Mouse (Mus musculus): ENCODE measurements at regions not wholly inside any gene's neighbourhood (a gene's known extent, or its start where the extent isn't known, plus 50 kb on each side); places are given as distances from the start of the nearest gene placed in this dataset.

DNA sequence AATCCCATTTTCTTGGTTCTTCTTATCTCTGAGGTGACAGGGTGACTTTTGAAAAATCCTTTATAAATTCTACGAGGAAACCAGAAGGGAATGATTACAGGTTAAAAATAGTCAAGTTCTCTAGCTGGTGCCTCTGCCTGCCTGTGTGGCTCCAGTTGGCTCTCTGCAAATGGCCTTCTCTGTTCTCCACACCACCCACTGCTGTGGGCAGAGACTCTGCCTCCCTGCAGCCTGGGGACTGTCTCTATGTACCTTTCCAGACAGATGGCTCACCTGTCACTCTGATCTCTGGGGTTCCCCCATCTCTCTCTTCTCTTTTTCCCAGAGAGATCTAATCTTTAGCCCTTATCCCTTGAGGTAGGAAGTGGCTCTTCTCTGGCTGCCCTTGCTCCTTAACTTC is 302.2 kb upstream of the Myt1l start:
- DNase-seq = no peak

DNA sequence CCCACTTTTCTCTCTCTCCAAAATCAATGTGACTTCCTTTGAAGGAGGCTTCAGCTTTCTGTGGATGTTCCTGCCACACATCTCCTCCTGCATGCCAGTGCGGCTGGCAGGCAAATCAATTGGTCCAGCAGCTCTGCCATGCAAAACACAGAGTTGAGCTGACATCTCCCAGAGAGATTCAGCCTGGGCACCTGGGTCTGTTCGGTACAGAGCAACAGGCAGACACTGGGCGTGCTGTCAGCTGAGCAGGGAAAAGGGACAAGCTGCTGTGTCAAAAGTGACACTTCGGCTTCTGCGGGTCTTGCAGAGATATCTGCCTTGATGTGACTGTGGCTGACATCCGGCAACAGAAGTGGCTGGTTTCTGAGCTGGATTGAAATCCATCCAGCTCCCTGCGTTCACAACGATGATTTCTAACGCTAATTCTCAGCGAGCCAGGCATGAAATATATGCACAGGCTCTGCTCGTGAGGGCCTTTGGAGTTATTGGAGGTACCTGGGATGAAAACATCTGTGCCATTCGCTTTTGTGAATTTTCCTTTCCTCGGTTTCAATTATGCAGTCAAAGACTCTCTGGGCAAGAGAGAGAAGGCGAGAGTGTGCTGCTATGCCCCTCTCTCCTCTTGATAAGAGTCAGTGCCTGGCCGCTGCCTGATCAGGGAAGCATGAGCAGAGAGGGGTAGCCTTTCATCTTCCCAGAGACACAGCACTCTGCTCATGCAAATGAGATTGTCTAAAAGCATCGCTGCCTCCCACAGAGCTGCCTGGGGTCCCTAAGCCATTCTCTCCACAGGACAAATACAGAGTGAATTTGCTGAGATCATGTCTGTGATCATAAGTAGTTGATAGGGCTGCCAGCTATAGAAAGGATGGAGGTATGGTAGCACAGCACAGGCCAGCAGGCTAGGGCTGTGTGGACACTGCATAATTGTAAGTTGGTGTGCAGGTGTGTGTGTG is 295.4 kb upstream of the Myt1l start:
- DNase-seq = no peak

DNA sequence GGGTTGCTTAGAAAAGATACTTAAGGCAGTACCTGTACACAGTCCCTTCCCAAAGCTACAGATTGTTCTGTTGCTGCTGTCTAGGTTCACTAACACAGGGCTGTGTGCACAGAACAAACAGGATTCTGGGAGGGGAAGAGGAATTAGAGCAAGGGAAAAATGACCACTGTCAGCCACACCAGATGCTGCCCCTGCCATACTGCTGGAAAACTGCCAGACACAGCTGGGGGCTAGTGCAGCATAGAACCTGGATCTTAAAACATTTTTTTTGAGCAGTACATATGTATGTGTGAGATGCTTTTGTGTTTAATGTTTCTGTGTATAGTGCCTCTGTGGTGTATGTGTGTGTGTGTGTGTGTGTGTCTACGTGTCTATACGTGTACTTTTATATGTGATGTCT is 291.7 kb upstream of the Myt1l start:
- no peak for DNase-seq

DNA sequence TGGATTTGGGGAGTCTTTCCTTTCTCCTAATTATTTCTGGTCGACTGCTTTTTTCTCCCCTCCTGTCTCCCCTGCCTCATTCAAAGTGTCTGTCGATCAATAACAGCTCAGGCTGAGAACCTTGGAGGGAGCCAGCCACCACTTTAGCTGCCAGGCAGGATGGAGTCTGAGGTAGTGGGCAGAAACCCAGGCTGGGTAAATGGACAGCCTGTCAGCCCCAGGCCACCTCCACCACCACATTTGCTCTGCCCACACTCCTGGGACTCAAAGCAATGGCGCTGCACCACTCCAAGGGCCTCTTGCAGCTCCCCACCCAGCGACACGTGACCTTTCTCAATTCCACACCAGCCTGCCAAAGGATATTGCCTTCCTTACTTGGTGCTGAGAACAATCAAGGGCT is 290.7 kb upstream of the Myt1l start:
- no peak for DNase-seq

DNA sequence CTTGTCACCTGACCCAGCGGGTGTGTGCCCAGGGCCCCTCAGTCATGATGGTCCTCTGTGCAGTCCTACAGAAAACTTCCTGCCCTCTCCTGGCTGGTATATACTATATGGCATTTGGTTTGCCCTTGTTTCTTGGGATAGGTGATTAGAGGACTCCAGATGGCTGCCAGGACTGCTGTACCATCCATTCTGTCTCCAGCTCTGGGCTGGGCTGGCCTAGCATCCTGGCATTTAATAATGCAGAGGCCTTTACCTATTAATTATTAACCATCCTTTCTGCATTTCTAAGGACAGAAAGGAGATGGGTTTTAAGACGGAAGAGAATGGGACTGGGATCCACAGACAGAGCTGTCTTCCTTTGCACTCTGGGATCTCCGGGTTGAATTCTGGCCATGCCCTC is 288.7 kb upstream of the Myt1l start:
- DNase-seq = no peak

DNA sequence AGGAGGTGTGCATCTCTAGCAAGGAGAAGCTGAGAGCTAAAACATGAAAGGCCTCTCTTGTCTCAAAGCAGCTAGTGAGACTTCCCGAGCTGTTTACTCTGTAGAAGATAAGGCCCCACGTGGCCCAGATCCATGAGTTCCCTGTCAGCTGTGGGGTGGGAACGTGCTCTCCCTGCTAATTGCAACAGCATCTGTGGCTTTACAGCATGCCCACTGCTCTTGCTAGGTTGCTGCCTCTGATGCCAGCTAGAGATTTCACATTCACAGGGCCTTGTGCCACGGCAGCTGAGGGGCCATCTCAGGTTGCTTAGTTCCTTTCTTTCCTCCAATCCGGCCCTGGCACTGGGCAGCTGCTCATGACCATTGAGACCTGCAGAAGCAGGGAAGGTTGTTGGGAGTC is 288.2 kb upstream of the Myt1l start:
- DNase-seq = no peak

DNA sequence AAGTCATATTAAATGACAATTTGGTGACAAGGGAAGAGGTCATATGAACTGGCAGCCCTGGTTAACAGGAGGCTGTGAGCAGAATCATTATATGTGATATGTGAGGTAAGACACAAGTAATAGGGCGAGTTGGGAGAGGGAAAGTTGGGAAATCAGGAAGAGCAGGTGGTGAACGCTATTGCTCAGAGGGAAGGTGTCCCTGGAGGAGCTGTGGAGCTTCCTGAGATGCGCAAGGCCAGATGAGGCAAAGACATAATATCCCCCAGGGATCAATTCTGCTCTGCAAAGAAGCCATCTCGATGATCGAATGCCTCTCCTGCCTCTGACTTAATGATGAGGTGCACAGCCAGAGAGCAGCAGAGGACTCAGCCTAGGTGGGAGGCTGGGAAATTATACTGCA is 285.1 kb upstream of the Myt1l start:
- no peak for DNase-seq

DNA sequence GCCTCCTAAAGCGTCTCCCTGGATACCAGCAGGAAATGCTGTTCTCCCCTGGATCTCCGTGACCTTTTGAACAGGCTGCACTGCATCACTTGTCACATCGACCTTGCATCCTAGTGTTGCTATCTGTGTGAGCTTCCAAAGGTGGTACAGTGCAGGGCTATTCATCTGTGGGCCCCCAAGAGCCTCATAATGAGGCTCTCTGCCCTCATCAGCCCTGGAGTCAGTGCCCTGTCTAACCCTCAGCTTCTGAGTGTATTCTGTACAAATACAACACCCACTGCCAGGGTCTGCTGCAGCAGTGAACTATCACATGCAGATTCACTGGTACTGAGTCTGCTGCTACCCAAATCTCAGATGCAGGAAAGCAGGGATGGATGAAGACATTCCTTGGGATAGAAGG is 282.1 kb upstream of the Myt1l start:
- DNase-seq = no peak

DNA sequence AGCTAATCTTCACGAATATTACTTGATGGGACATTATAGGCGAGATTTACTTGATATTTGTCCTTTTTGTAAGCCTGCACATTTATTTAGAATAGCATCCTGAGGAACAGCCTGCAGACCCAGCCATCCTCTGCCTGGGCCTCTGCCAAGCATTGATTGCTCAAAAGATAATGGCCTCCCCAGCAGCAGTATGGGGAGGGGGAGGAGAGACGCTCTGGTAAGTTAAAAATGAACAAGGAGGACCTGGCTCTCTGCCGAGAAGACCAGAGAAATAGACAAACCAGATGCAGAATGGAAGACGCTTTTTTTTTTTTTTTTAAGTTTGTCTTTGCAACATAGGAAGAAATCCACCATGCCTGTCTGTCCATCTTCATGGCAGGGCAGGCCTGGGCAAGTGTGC is 280.8 kb upstream of the Myt1l start:
- DNase-seq = no peak

DNA sequence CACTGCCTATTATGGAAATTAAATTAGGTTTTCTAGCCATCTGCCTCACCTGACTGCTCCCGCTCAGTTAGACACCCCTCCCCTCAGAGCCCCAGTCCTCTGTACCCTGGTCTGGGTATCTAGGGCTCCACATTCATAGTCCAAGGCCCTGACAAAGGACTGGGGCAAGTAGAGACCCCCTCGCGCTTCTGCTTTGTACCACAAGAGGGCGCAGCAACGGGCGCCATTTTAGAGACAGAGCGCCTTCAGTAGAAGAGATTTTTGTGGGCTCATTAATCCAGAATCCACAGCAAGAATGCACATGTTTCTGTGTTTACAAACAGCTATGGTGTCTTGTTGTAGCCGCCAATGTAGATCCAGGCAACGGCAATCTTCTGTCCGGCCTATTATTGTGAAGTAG is 279.7 kb upstream of the Myt1l start:
- no peak for DNase-seq

DNA sequence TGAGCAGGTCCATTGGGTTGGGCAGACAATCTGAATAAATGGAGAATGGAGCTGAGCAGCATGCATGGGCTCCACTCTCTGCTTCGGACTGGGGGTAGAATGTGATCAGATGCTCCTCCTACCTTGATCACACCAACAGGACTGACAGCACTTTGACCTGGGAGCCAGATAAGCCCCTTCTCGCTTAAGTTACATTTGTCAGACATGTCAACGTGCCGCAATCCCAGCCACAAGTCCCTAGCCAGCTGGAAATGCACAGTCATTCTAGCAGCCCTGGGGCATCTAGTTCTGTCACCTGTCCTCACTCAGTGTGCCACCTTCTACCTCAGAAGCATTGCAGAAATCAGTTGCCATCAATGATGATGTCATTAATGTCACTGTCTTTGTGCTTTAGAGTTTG is 272.1 kb upstream of the Myt1l start:
- DNase-seq = no peak

DNA sequence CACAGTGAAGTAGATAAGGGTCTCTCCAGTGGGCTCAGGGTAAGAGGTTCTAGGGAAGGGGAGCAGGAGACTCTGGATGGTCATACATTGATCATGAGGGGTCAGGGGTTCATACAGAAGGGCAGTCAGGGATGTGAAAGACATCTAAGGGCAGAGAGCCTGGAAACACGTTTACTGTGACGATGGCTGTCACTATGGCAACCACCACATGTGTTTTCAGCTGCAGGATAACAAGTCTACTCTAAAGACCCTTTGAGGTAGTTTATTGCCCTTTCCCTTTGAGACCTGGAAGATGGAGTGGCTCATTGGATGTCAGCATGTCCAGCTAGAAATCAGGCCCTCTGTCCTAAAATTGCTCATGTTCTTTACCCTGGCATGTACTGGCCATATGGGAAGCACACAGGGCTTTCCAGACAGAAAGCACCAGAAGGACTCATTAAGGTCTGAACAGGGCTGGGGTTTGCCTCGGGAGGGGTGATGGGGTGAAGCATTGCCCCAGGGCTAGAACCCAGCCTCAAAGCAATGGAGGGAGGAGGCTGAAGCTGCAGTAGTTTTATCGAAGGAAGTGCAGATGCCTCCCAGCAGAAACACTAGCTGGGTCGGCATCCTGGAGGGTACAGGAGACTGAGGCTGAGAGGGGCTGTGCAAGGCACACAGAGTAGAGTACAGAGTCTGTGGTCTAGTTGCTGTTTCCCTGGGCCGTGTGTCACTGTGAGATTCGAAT is 271.0 kb upstream of the Myt1l start:
- DNase-seq = no peak

DNA sequence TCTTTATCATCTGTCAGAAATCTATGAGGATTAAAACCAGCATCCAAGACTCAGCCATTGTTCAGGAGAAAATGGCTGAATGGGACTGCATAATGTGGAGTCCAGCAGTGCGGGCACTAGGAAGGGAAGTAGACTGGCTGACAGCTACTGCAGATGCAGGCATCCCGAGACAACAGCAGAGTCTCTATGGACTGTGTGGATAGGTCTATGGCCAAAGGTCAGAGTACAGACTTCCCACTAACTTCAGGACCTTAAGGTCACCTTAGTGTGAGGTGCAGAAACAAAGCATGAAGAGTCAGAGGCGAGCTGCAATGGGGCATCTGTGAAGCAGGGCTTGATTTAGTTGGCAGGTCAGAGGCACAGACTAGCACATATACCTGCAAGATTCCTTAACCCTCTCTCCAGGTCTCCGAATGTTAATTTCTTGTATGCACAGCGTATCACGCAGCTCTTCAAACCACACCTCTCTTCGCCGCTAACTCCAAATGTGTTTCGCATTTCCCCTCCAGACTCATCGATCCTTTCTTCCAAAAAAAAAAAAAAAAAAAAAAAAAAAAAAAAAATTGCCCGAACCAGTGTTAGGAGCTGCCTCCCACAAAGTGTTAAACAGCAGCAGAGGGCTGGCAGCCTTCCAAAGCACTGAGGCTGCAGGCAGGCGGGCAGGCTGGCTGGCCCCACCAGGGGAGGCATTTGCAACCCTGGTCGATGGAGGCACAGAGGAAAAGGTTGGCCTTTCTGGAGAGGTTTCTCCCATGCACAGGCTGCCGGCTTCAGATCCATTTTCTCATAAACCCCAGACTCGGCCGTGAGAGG is 270.2 kb upstream of the Myt1l start:
- DNase-seq = no peak

DNA sequence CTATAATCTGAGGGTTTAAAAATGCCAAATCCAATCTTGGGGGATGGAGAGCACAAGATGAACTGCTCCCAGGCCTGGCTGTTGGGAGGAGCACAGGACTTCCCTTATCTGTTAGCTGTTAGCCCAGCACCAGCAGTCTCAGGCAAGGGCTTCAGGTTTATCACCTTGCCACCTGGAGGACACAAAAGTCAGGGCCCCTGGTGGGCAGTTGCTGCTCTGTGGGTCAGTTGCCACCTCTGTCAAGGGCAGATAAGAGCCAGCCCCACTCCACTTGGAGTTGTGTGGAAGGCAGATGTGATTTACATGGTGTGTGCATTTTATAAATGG is 269.7 kb upstream of the Myt1l start:
- DNase-seq = no peak

DNA sequence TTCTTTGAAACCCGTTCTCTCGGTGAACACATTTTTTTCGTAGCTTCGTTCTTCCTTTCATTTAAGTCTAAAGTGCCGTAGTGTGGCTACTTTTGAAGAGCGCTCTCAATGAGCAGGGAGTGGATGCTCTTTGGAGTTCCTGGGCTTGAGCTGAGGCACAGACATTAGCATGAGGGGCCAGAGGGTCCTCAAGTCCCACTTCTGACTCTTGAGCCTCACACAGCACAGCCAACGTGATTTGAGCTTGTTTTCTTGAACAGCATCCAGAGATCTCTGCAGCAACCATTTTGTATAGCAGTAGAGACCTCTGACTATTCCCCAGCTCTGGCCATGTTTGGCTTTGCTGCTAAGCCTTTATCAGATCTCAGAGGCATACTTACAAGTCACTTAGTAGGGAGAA is 269.2 kb upstream of the Myt1l start:
- DNase-seq = no peak

DNA sequence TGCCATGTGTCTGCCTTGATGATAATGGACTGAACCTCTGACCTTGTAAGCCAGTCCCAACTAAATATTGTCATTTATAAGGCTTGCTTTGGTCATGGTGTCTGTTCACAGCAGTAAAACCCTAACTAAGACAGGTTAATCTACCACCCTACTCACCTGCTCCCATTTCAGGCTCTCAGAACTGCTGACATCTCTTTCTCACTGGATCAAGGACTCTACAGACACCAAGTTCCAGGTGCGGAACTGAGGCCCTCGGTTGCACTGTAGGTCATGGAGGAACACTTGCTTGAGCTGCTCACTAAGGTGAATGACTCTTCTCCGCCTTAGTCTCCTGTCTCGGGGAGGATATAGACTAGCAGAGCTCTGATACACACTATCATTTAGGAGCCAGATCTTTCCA is 254.0 kb upstream of the Myt1l start:
- DNase-seq = no peak

DNA sequence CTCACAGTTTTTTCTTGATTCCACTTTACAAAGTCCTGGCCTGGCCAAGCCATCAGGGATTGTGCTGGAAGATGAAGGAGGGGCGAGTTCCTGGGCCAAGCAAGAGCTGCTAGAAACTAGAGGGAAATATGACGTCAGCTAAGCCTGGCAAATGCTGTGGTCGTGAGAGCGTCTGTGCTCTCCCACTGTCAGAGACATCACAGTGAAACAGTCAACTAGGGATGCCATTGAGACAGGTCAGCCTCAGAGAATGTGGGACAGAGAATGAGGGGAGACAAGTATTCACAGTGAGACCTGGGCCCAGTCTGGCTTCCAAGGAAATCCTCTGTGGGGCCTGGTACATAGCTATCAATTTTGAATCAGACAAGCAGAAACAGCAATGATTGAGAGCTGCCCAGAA is 252.5 kb upstream of the Myt1l start:
- DNase-seq = no peak

DNA sequence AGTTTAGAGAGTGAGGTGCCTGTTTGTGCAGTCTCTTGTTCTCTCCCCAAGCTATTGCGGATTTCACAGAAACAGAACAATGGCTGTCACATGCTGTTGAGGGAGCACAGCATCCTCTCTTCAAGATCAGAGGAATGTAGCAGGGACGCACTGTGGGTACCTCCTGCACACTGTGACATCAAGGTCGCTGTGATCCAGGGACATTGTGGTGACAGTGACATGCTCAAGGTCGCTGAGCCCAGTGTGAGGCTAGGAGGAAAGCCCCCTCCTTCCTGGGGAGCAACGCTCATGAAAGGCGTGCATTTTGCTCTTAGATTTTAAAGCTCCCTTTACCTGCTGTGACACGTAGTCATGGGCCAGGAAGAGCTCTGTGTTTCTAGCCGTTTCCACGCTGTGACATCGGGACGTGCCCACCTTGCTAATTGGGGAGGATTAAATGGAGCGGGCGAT is 248.5 kb upstream of the Myt1l start:
- DNase-seq = no peak

DNA sequence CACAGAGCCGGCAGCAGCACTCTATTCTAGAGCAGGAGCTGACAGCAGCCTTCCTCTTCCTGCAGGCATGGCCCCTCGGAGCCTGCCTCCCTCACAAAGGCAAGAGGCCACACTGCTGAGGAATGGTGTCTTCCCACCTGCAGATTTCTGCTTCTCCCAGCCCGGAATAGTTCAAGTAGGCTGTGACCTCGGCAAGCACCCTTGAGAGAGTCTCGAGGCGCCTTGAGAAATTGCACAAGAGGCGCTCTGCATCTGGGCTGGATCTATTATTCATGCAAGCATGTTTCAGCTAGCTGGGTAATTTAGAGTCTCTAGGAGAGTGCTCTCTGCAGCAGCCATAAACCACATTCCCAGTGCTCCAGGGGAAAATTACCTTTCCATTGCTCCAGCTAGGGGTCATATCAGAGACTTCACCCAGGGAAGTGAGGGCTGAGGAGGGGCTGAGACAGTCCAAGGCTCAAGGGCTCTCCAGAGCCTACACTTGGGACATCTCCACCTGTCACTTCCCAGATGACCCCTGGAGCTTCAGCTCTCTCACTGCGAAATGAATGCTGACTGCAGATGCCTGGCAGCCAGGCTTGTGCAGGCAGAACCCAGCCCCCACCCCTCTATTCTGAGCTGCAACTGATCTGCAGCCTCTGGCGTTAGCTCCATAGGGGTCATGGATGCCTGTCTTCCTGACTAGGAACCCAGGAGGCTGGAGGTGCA is 247.9 kb upstream of the Myt1l start:
- DNase-seq = no peak

DNA sequence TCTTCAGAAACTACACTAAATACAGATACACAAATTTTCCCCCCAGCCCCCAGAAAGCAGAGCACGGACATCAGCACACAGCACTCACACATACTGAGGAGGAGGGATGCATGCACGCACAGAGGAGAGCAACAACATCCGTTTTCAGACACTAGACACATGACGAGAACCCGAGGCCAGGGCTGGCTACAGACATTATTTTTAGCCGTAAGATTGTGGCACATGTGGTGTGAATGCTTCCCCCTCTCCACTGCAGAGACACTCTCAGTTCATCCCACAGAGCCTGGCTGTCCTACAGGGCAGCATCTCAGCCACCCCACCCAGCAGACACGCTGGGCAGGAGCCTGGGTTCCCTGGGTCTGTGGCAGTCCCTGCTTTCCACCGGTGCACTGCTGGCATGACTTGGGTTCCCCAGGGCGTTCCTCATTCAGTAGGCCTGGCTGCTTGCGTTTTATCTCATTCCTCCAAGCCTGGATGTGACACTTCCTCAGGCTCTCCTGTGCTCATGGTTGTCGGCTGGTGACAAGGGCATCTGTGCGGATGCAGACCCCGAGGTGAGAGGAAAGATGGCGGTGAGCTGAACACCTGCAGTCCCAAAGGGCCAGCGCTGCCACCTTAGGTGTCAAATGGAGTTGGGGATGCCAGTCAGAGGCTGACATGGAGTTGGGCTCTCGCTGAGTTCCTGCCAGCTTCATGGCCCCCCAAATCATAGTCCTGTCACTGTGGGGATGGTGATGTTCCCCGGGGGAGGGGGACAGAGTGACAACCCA is 247.1 kb upstream of the Myt1l start:
- no peak for DNase-seq

DNA sequence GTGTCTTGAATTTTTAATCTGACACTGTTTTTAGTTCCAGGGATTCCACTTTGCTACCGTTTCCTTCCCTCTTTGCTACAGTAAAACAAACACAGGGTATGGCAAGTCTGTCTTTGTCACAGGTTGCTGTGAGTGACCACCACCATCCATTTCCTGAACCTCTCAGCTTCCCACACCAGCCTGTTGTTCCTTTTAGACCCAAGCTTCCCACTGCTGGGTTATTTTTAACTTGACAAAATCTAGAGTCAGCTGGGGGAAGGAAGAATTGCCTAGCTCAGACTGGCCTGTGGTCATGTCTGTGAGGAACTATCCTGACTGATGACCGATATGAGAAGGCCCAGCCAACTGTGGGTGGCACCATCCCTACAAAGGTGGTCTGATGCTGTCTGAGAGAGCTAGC is 239.4 kb upstream of the Myt1l start:
- DNase-seq = no peak
